Mouse (Mus musculus): ENCODE results near the gene Decr2.
A peak's percentile ranks its signal among the peaks of the same experiment; 100 is the strongest.
"Not testable (repeated sequence)": the region's sequence is repeated elsewhere in the genome, so short reads cannot be mapped to it uniquely, and the experiment has no call there.

The Decr2 gene

DNA sequence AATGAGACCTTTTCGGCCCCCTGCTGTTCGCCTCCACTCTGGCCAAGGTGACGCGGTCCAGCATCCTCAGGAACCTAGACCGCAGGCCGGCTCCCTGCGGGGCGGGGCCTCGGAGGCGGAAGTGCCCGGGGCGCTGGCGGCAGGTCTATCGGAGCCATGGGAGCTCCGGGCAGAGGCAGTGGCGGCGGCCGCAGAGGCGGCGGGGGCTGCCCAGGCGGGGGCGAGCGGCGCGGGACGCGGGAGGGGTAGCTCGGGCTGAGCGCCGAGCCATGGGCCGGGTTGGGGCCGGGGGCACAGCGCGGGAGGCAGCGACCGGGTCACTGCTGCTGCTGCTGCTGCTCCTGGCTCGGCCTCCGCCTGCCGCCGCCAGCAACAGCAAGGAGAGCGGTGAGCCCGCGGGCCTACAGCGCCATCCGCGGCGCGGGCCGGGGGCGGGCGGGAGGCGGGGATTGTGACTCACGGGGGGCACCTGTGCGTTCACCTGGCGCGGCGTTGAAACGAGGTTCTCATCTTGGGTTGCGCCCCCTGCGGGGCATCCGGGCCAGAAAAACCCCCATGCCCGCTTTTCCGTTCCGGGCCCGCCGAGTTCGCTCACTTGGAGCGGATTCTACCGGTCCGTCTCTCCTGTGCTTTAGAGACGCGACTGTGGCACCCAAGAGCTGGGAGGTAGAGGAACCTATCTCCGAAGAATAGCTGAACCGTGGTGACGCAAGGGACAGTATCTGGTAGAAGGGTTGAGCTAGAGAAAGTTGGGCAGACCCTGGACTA, 23.2 kb upstream of the Decr2 start, which contains the start of gene Tmem8:
Gene Tmem8 (plus strand): TSS at position 119 of the 768 bp plus-strand sequence.
- DNase-seq (ENCODE audit: low spot score): peak; percentile 59

DNA sequence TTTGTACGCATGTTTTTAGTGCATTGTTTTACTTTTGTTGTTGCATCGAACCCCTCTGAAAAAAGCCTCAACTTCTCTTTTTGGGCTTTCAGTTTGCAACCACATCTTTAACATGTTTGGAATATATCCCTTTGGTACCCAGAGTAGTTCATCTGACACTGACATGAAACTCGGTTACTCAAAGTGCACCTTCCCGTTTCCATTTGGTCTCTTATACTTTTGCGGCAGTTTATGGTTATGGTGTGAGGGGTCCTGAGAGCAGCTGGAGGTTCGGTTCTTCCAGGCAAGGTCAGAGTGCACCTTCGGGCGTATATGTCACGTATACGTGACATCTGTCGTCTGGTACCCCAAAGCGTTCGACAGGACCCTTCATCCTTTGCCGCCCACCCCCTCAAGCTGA, 22.6 kb upstream of the Decr2 start:
- DNase-seq (ENCODE audit: low spot score): no peak

DNA sequence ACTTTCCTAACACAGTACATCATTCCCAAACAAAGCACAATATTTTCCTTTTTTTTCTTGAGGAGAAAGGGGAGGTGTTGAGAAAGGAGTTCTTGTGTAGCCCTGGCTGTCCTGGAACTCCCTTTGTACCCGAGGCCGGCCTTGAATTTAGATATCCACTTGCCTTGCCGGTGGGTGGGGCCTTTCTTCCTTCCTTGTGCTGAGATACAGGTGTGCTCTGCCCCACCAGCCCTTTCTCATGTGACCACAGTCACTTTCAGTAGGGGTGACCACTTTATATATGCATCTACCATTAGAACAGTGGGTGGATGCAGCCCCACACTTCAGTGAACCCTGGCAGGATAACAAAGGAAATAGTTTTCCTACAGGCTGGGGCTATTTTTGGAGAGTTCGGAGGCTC, 21.6 kb upstream of the Decr2 start:
- no peak for DNase-seq (ENCODE audit: low spot score)

DNA sequence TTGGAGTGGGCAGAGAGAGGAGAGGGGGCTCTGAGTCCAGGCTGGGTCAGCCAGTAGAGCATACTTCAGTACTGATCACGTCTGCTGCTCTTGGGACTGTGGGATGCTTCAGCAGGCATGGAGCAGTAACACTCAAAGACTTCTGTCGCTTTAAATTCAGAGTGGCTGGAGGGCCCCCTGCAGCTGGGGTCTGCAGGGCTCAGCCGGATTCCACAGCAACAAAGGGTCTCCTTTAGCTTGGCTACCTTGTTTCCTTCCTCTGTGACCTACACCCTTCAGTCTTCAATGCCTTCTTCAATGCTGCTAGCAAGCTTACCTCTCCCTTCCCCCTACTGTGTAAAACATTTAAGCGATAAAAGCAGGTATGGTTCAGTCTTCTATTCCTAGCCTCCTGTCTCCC, 20.9 kb upstream of the Decr2 start:
- DNase-seq (ENCODE audit: low spot score): no peak

DNA sequence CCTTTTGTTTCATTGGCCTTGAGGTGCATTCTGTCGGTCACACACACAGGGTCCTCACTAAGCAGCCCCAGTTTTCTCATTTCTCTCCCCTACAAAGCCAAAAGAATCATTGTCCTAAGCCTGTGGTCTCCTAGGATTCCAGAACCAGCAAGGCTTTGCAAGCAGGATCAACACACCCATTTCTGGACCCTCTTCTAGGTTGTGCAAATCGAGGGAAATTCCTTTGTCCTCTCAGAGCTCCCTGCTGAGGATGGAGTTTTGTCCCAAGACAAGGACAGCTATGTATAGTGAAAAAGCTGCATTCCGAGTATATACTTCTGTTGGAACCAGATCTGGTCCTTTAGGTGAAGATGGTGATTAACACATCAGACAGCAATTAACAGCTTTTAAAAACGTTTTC, 20.0 kb upstream of the Decr2 start:
- no peak for DNase-seq (ENCODE audit: low spot score)

DNA sequence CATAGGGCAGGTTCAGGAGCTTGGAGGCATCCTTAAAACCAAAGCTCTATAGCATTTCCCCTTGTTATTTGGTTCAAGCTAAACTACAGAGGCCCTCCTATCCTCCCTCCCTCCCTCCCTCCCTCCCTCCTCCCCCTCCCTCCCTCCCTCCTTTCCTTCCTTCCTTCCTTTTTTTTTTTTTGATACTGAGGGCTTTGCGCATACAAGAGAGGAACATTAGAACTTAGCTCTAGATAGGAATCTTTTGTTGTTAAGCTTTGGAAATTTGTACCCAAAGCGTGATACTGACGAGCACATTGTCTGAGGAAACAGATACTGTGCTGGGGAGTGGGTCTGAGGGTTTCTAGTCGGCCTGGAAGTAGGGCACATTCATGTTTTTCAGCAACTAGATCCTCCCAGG, 15.5 kb upstream of the Decr2 start:
- no peak for DNase-seq (ENCODE audit: low spot score)

DNA sequence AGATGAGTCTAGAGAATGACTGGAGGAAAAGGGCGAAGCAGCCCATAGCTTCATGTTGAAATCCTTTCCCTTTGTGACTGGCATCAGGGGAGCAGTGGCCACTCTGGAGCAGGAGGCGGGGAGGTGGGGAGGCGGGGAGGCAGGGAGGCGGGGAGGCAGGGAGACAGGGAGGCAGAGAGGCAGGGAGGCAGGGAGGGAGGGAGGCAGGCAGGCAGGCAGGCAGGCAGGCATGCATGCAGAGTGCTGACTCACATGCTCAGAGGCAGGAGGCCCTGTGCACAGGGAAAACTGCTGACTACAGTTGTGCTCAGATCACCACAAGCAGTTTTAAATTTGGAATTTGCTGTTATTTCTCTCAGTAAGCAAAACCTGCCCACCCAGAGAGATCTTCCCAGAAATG, 11.3 kb upstream of the Decr2 start:
- no peak for DNase-seq (ENCODE audit: low spot score)

DNA sequence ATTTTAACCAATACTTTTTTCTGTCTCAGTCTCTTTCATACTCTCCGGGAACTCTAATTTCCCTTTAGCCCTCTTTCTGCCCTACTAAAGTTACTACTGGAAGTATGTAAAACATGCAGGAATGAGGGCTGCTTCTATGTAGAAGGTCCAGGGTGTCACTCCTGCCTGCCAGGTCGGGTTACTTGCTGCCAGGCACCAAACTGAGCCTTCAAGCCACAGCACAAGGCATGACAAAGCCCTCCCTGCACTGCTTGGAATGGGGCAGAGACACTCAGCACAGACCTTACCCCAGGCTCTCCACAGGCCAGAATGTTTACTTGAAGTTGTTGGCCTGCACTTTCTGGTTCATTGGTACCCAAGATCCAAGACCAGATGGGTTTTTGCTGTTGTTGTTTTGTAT, 10.0 kb upstream of the Decr2 start:
- DNase-seq (ENCODE audit: low spot score): no peak

DNA sequence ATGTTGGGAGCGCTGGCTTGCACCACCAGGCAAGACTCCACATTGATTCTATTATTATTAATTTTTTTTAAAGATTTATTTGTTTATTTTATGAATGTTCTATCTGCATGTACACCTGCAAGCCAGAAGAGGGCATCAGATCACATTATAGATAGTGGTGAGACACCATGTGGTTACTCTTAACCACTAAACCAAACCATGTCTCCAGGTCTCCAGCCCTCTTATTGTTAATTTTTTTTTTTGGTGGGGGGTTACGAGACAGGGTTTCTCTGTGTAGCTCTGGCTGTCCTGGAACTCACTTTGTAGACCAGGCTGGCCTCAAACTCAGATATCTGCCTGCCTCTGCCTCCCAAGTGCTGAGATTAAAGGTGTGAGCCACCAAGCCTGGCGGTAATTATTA, 9.2 kb upstream of the Decr2 start:
- not testable (repeated sequence) for DNase-seq (ENCODE audit: low spot score)

DNA sequence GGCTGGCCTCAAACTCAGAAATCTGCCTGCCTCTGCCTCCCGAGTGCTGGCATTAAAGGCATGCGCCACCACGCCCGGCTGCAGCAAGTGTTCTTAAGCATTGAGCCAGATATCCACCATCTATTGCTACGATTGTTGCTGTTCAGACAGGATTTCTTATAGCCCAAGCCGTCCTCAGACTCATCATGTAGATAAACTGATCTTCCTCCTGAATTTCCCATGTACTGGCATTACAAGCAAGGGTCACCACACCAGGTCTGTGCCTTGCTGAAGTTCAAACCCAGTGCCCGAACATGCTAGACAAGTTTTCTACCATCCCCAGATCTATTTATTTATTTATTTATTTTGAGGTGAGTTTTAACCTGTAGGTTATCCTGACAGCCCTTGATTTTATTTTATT, 8.3 kb upstream of the Decr2 start:
- no peak for DNase-seq (ENCODE audit: low spot score)

DNA sequence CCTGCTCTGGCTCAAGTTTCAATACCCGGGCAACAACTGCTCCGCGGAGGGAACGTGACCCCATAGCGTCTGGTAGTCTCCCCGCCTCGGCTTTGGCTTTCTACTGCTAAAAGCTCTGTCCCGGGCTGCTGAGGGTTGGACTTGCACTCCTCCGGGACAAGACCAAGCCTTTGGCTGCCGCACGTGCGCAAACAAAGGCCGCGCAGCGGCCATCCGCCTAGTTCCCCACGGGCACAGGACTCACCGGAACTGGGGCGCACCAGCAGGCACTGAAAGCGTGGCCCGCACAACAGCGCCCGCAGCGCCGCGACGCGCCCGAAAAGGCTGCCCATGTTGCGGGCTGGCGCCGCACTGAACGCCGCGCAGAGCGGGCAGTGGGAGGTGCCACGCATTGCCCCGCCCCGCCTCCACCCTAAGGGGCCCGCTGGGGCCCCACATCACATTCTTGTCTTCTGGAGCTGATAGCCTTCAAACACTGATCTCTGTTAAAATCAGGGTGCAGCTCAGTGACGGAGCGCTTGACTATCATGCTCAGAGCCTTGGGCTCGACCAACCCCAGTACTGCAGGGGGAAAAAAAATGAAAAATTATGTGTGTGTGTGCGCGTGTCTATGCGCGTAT, 5.1 kb upstream of the Decr2 start, which contains the start of gene Nme4:
Gene Nme4 (minus strand): TSS at position 482 of the 620 bp plus-strand sequence.
- peak; percentile 34 for DNase-seq (ENCODE audit: low spot score)

DNA sequence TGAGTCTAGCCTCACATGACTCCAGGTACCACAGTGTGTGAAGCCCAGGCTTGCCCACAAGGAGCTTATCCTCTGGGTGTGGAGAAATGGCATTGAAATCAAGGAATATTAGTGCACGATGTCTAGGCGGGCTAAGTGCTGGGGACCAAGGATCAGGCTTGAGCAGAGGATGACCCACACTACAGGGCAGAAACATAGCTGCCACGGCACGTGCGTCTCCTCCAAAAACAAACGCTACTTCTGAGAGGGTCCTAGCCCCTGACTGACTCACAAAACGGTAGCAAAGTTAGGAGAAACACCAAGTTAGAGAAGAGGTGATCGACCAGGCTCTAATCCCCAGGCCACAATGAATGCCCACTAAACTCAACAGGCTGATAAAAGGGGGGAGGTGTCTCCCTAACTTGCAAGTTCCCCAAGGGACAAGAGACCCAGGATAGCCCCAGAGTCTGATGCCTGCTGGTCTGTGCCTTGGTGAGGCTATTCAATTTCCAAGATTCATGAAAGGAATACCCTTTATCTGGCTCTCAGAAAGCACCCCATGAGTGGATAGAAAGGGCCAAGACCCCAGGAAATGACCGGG, 4.5 kb upstream of the Decr2 start:
- DNase-seq (ENCODE audit: low spot score): no peak

DNA sequence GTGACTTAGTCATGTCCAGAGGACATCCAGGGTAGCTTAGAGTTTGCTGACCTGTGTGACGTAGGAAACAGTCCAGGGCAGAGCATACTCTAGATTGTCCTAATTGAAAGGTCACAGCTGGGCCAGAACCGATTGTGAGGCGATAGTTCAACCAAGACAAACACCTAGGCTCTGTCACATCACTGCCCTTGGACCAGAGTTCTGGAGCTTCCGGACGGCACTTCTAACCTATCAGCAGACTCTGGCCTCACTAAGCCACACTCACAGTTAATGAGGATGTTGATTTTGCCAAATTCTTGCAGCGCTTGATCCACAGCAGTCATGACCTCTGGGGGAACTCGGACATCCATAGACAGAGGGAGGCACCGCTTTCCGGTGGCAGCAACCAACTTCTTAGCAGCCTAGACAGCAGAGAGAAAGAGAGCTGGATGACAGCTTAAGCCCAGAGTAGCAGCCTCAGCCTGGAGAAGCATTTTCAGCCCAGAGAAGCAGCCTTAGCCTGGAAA, 3.0 kb downstream of the Decr2 start:
- DNase-seq (ENCODE audit: low spot score): no peak

DNA sequence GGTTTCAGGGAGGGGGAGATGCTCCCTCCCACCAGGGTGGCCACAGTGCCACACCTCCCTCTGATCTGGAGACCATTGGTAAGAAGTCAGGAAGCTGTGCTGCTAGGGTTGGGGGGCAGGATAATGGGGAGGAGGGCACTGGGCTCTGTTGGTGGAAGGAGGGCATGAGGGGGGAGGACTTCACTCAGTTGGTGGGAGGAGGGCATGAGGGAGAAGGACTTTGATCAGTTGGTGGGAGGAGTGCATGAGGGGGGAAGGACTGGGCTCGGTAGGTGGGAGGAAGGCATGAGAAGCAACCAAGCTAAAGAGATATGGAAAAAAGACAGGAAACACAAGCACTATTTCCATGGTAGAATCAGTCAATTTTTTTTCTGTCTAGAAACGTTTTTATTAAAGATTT, 9.3 kb downstream of the Decr2 start:
- DNase-seq (ENCODE audit: low spot score): no peak

DNA sequence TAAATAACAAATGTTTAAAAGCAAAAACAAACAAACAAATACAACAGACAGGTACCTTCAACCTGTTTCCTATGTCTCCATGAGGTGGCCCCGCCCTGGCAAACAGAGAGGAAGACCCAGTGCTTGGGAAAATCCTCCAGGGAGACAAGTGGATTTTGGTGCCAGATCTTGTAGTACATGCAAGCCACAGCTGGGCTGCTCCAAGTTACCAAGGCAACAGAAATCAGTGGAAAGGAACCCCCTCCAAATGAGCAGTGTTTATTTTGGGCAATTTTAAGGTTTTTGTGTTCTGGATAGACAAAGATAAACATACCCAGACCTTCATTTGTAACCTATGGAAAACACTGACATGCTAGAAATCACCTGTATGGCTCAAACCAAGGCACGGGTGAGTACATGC, 11.3 kb downstream of the Decr2 start:
- DNase-seq (ENCODE audit: low spot score): no peak

DNA sequence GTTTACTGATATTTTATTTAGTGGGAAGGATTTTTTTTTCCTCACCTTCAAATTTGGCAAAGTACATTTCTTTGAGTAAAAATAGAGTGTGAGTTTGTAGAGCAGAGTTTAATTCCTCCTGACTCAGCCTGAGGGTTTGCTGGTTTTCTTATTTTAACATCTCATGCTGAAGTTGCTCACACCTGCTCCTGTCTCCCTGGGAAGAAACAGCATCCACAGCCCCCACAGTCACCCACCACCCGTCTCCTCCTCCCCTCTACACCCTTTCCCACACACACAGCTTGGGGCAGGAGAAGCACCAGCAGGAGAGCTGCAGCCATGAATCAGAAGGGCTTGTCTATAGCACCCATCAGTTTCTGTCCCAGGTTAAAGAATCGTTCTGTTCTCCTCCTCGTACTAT, 14.9 kb downstream of the Decr2 start:
- no peak for DNase-seq (ENCODE audit: low spot score)

DNA sequence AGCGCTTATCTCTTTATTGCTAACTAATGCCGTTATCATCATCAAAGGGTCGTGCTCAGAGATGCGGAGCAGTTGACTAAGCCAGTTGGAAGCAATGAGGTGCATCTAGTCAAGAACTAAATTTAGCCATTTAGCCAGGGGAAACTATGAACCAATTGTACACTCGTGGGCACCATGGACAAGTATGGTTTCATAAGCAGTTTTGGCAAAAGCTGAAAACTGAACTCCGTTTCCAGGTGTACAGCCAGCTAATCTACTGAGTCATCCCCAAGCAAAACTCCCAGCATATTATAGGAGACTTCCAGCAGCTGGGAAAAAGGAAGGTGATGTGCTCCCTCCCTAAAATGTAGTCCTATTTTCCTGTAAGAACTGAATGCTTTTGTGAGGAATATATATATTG, 20.0 kb downstream of the Decr2 start:
- no peak for DNase-seq (ENCODE audit: low spot score)

DNA sequence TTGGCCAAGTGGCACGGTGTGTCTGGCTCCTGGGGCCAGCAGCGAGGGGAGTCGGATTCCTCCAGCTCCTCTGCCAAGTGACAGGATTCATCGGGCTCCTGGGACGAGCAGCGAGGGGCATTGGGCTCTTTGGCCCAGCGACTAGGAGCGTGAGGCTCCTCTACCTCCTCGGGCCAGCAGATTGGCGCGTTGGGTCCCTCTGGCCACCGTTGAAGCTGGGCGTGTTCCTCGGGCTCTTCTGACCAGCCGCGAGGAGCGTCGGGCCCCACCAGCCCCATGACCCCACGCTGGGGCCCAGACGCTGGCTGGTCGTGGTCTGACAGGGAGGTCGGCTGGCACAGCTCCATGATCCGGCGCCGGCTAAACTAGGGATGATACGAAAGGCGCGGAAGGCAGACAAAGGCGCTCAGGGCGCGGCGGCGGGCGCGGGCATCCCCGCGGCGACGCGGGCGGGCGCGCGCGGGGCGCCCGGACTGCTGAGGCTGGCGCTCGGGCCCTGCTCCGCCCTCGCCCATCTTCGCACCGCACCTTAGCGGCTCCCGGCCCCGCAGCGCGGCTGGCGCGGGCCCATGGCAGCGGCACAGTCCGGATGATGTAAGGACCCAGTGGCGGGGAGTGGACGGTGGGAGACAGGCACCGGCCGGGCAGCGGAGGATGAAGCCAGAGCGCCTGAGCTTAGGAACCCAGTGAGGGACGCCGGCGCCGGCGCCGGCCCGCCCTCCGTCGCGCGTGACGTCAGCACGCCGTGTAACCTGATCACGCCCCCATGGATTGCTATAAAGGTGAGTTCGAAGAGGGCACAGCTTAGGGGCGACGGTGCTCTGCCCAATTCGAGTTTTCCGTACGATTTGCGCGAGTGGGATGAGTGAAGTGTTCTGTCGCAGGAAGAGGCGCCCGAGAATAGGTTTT, 21.1 kb downstream of the Decr2 start, which contains the start of gene Rab11fip3:
Gene Rab11fip3 (minus strand): TSS at position 725 of the 909 bp plus-strand sequence.
- peak; percentile 68 for DNase-seq (ENCODE audit: low spot score)

DNA sequence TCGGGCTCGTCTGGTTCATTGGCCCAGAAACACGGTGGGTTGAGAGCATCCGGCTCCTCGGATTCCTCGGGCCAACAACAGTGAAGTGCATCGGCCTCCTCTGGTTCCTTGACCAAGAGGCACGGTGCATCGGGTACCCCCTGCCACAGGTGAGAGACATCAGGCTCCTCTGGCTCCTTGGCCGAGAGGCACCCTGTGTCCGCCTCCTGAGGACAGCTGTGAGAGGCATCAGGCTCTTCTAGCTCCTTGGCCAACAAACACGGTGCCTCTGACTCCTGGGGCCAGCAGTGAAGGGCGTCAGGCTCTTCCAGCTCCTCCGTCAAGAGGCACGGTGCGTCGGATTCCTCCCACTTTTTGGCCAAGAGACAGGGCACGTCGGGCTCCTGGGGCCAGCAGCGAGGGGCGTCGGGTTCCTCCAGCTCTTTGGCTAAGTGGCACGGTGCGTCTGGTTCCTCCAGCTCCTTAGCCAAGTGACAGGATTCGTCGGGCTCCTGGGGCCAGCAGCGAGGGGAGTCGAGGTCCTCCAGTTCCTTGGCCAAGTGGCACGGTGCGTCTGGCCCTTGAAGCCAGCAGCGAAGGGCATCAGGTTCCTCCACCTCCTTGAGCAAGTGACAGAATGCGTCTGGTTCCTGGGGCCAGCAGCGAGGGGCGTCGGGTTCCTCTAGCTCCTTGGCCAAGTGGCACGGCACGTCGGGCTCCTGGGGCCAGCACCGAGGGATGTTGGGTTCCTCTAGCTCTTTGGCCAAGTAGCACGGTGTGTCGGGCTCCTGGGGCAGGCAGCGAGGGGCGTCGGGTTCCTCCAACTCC, 21.9 kb downstream of the Decr2 start:
- no peak for DNase-seq (ENCODE audit: low spot score)

DNA sequence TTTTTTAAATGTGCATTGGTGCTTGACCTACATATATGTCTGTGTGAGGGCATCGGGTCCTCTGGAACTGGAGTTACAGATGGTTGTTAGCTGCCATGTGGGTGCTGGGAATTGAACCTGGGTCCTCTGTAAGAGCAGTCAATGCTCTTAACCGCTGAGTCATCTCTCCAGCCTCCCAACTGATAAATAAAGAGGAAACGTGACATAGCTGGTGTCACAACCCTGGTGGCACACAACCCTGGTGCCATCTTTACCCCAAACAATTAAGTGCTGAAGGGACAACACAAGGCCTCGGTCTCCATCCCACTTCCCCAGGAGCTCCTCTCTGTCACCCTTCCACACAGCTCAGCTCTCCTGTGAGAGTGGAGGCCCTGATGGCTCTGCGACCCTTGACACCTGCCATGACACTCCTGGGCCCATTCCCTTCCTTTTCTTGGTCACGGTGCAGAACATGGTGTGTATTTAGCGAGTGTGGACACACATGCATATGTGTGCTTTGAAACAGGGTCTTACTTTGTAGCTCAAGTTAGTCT, 23.6 kb downstream of the Decr2 start:
- DNase-seq (ENCODE audit: low spot score): no peak

DNA sequence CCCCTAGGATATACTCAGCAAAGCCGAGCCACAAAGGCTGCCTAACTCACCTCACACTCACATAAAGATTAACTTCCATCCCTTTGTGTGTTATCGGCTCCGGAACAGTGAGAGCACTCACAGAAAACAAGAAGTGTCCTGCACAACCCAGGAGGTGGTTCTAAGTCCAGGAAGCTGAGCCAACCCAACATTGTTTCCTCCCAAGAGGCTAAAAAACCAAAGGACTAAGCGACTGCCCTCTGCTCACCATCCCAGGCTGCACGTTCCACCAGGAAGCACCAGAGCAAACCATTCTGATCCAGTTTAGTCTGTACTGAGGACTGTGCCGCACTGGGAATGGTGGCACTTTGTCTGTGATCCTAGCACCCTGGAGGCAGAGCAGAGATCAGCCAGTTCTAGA, 25.2 kb downstream of the Decr2 start:
- DNase-seq (ENCODE audit: low spot score): no peak

Data from ovary, adult 18-20 months (tissue).